Mouse (Mus musculus) liver, embryonic 14.5 days (tissue): ENCODE measurements around the gene Gtf2h3. TPM values are rescaled to one million over a fixed set of nuclear protein-coding genes. Genes with fewer than 3 reads are reported as not detected.

Experiments used
- ATAC-seq: fragments of 200-750 bp; cut with Nextera tagmentation; 2 replicates; pipeline ENCODE4 v1.8.0; 2017; ENCODE audit warnings: moderate number of reproducible peaks, mild to moderate bottlenecking, moderate library complexity; ENCODE audit not compliant: insufficient read depth
- DNase-seq, 3 experiments: peaks; one replicate each; pipeline ENCODE4 v3.0.0-alpha.2; 2012 to 2013; ENCODE audit warnings: low read depth in 3 of 3, low spot score in 3 of 3
- H3K27ac ChIP-seq: fragments of 300-500 bp; sonication (generic); 2 replicates; pipeline ENCODE4 v1.5.1; 2014; ENCODE audit warnings: moderate library complexity, mild to moderate bottlenecking, control low read depth, inconsistent platforms
- H3K27me3 ChIP-seq: fragments of 300-500 bp; sonication (generic); 2 replicates; pipeline ENCODE4 v1.6.1; 2014; ENCODE audit warnings: mild to moderate bottlenecking, low read length, moderate library complexity; ENCODE audit not compliant: control insufficient read depth, insufficient read depth
- H3K36me3 ChIP-seq: fragments of 300-500 bp; sonication (generic); replicated peaks from 2 replicates; pipeline ENCODE4 v1.6.1; 2014; ENCODE audit warnings: low read depth; ENCODE audit not compliant: control insufficient read depth, insufficient read depth
- H3K4me1 ChIP-seq, 2 experiments: fragments of 200-500 bp in 1 of 2; fragments of 300-500 bp in 1 of 2; sonication (generic) in 1 of 2; replicated peaks; 2 replicates each; pipeline ENCODE4 v1.6.1; 2012 to 2014; ENCODE audit warnings: antibody characterized with exemption in 1 of 2, inconsistent platforms in 1 of 2, low read length in 1 of 2; ENCODE audit not compliant: control insufficient read depth in 2 of 2, insufficient read depth in 2 of 2
- H3K4me2 ChIP-seq: fragments of 300-500 bp; sonication (generic); 2 replicates; pipeline ENCODE4 v1.6.1; 2014; ENCODE audit warnings: low read depth, mild to moderate bottlenecking, control low read depth, moderate library complexity
- H3K4me3 ChIP-seq, 2 experiments: fragments of 200-500 bp in 1 of 2; fragments of 300-500 bp in 1 of 2; sonication (generic) in 1 of 2; 2 replicates each; pipeline ENCODE4 v1.5.1; 2012 to 2014; ENCODE audit warnings: low read depth in 2 of 2, low read length in 2 of 2, mild to moderate bottlenecking in 2 of 2, control low read depth in 1 of 2, inconsistent platforms in 1 of 2, moderate library complexity in 1 of 2; ENCODE audit not compliant: insufficient read depth in 1 of 2
- H3K9ac ChIP-seq: fragments of 300-500 bp; sonication (generic); replicated peaks from 2 replicates; pipeline ENCODE4 v1.6.1; 2014; ENCODE audit warnings: mild to moderate bottlenecking, control low read depth, moderate library complexity
- H3K9me3 ChIP-seq: fragments of 300-500 bp; sonication (generic); 2 replicates; pipeline ENCODE4 v1.6.1; 2016; ENCODE audit warnings: low read length, mixed read lengths; ENCODE audit not compliant: control insufficient read depth
- CTCF ChIP-seq: IDR thresholded peaks from 2 replicates; pipeline ENCODE4 v1.5.1; 2016; ENCODE audit warnings: antibody characterized with exemption, low read depth, control low read depth
- EP300 ChIP-seq: IDR thresholded peaks from 2 replicates; pipeline ENCODE4 v1.6.1; 2016; ENCODE audit warnings: antibody characterized with exemption, low read depth
- WGBS: fragments of 180-500 bp; shearing (Covaris S2); extraction: QIAGEN DNeasy Blood & Tissue Kit; methylation state at CpG from one replicate; pipeline ENCODE4 v1.1.7; 2014; ENCODE audit not compliant: insufficient replicate concordance; 5-methylcytosine and 5-hydroxymethylcytosine counted together
- polyA plus RNA-seq, 2 experiments: library from polyadenylated mRNA; depleted of rRNA in 1 of 2; stranded (reverse) in 1 of 2; unstranded in 1 of 2; fragments of >200 nt; fragmentation: Nextera tagmentation in 1 of 2; extraction: Ambion mirVana in 1 of 2; gene quantifications; 2 replicates each; pipeline versions ENCODE4 v1.2.1 to v1.2.3; 2012 to 2014

Gene Gtf2h3
- polyA plus RNA-seq, 2 experiments: 20.8 to 21.8 TPM

- no peak overlapping the region for H3K4me3 ChIP-seq
- no peaks in the 10 kb centered on the region for H3K4me1 ChIP-seq
- no peaks in the 10 kb centered on the region for H3K9me3 ChIP-seq
- H3K9ac ChIP-seq: no peak overlapping the region
- no peak for DNase-seq
- H3K4me2 ChIP-seq: no peak overlapping the region
- TF ChIP-seq CTCF: no peak
- no peak for TF ChIP-seq EP300
- H3K27me3 ChIP-seq: no peaks in the 10 kb centered on the region
- no peak overlapping the region for H3K27ac ChIP-seq
- ATAC-seq: no peak
- H3K36me3 ChIP-seq: no peaks in the 10 kb centered on the region
- WGBS: 72% methylated on average over 10 of the region's 10 CpGs
Observed at GRCm38 (mm10) chr5:124618711-124619110, 39.8 kb downstream of the Gtf2h3 start.

- no peak overlapping the region for H3K27ac ChIP-seq
- no peaks in the 10 kb centered on the region for H3K9me3 ChIP-seq
- ATAC-seq: no peak
- WGBS: 71% methylated on average over 13 of the region's 13 CpGs
- H3K4me2 ChIP-seq: no peak overlapping the region
- H3K36me3 ChIP-seq: no peaks in the 10 kb centered on the region
- DNase-seq: no peak
- H3K4me3 ChIP-seq: no peak overlapping the region
- H3K4me1 ChIP-seq: no peaks in the 10 kb centered on the region
- no peak for TF ChIP-seq EP300
- TF ChIP-seq CTCF: no peak
- H3K27me3 ChIP-seq: no peaks in the 10 kb centered on the region
- no peak overlapping the region for H3K9ac ChIP-seq
Observed at GRCm38 (mm10) chr5:124621362-124621761, 42.4 kb downstream of the Gtf2h3 start.

GRCm38 (mm10) chr5:124622890-124623289, 44.0 kb downstream of the Gtf2h3 start:
- WGBS: 54% methylated on average over 15 of the region's 15 CpGs
- TF ChIP-seq CTCF: no peak
- no peak for TF ChIP-seq EP300
- Histone ChIP-seq H3K9me3 (no peaks in the 10 kb centered on the region), H3K9ac (no peak overlapping the region), H3K4me1 (peaks cover under 1% of the 10 kb centered on the region in 2 experiments; a peak in 3 of 4 replicates), H3K4me2 (no peak overlapping the region), H3K36me3 (no peaks in the 10 kb centered on the region), H3K27me3 (no peaks in the 10 kb centered on the region), H3K27ac (no peak overlapping the region), H3K4me3 (no peak overlapping the region)
- ATAC-seq (no peak), DNase-seq (no peak)

- Histone ChIP-seq H3K4me1 (peaks cover 5% of the 10 kb centered on the region in 2 experiments), H3K36me3 (no peaks in the 10 kb centered on the region), H3K4me3 (no peak overlapping the region), H3K9ac (no peak overlapping the region), H3K4me2 (no peak overlapping the region), H3K27ac (no peak overlapping the region), H3K9me3 (no peaks in the 10 kb centered on the region), H3K27me3 (no peaks in the 10 kb centered on the region)
- TF ChIP-seq CTCF (no peak), EP300 (no peak)
- WGBS: 78% methylated on average over 9 of the region's 9 CpGs
- ATAC-seq (no peak), DNase-seq (no peak)
Observed at GRCm38 (mm10) chr5:124624291-124624690, 45.4 kb downstream of the Gtf2h3 start.

- H3K4me2 ChIP-seq: peak within 1 kb of the TSS; percentile 86
- DNase-seq (peak; percentile 81 to 84 (median 83)), ATAC-seq (peak; percentile 95)
- under 1% methylated on average over 58 of the region's 58 CpGs for WGBS
- no peak for TF ChIP-seq EP300
- TF ChIP-seq CTCF: no peak
- peak within 1 kb of the TSS; percentile 43 for H3K27ac ChIP-seq
- H3K27me3 ChIP-seq: no peaks in the 10 kb centered on the region
- no peaks in the 10 kb centered on the region for H3K9me3 ChIP-seq
- H3K4me3 ChIP-seq: peak within 1 kb of the TSS; percentile 84 to 91
- peak within 1 kb of the TSS; percentile 67 for H3K9ac ChIP-seq
- H3K36me3 ChIP-seq: no peaks in the 10 kb centered on the region
- peaks cover 10 to 15% of the 10 kb centered on the region in 2 experiments for H3K4me1 ChIP-seq
Observed at GRCm38 (mm10) chr5:124628448-124629363, 49.8 kb downstream of the Gtf2h3 start, which contains the start of gene Atp6v0a2. Gene Atp6v0a2 (plus strand): TSS chr5:124628576.
